Mouse (Mus musculus): ENCODE results near the gene Sirt1. TPM values are rescaled to one million over a fixed set of nuclear protein-coding genes. Genes with fewer than 3 reads are reported as not detected.

The Sirt1 gene
- polyA plus RNA-seq (2015; fragmentation: Nextera tagmentation; extraction: Ambion mirVana) = 4.1 and 5.4 TPM in 2 replicates

DNA sequence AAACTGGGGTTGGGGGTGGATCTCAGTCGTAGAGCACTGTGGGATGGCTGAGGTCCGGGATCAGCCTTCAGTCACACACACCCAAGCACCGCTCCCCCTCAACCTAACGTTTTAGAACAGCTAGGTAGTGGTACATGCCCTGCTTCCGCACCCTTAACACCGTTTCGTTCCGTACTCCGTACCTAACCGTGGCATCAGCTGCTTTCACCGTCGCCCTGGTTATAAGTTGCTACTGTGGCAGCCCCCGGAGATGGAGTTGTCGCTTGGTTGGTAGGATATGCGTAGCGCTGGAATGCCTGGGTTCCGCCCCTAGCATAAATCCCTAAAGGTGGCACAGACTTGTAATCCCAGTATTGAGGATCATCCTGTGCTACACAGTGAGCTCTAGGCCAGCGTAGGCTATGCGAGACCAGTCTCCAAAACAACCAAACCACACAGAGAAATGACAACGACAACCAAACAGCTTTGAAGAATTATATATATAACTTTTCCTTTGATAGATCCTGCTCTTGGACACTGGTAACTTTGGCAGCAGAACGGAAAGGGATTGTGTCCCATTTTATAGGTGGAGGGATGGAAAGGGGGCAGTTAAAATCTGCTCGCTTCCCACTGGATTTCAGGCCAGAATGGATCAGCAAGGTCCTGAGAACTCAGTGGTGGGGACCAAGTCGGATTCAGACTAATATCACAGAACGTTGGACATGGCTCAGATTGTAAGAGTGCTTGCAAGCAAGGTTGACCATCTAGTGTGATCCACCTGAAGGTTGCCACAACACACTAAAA, at the start of gene Sirt1:
Gene Sirt1 (minus strand): TSS at position 207 of the 783 bp plus-strand sequence.
- Histone ChIP-seq H3K4me3 (ENCODE audit: low read length) (peak within 1 kb of the TSS; percentile 61), H3K9me3 (ENCODE audit: low read length) (no peaks in the 10 kb centered on the region), H3K27ac (ENCODE audit: low read length) (peak within 1 kb of the TSS; percentile 63), H3K36me3 (ENCODE audit: insufficient read depth, low read length) (no peaks in the 10 kb centered on the region), H3K4me2 (replicated peaks; ENCODE audit: low read depth, low read length) (peak within 1 kb of the TSS; percentile 90), H3K4me1 (ENCODE audit: insufficient read depth, low read length) (no peaks in the 10 kb centered on the region), H3K9ac (replicated peaks; ENCODE audit: low read length) (peak within 1 kb of the TSS; percentile 75), H3K27me3 (ENCODE audit: insufficient read depth, low read length) (no peaks in the 10 kb centered on the region)
- 5% methylated on average over 24 of the region's 24 CpGs for WGBS
- ATAC-seq (ENCODE audit: low FRiP score, low TSS enrichment) = 0 out of 2 replicates have a peak, but pooled peaks have one; percentile 6

DNA sequence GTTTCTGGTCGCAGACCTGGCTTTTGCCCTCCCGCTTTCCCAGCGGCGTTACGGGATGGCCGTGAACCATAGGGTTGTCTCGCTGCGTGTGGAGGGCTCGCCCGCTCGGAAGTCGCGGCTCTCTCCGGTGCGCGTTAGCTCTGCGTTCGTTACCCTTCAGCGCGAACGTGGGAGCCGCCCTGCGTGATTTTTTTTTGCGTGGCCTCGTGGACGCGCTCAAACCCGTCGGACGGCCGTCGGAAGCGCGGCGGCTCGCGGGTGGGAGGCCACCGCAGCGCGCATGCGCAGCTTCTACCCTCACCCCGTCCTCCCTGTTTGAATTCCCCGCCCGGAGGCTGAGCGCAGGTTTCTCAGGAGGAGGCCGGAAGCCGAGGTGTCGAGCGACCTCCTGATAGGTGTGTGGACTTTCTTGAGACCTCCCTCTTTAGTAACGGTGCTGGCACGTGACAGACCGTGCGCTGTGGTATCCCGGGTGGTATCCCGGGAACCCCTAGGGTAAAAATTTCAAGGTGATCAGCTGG, 48.3 kb upstream of the Sirt1 start, which contains the start of gene Ctnna3:
Gene Ctnna3 (plus strand): TSS at position 314 of the 521 bp plus-strand sequence.
- Histone ChIP-seq H3K9ac (replicated peaks; ENCODE audit: low read length) (peak within 1 kb of the TSS; percentile 88), H3K9me3 (ENCODE audit: low read length) (no peaks in the 10 kb centered on the region), H3K27ac (ENCODE audit: low read length) (peak within 1 kb of the TSS; percentile 83), H3K4me1 (ENCODE audit: insufficient read depth, low read length) (no peaks in the 10 kb centered on the region; the same call in 1 of the 2 replicates), H3K4me3 (ENCODE audit: low read length) (peak within 1 kb of the TSS; percentile 81), H3K4me2 (replicated peaks; ENCODE audit: low read depth, low read length) (peak within 1 kb of the TSS; percentile 83), H3K36me3 (ENCODE audit: insufficient read depth, low read length) (no peaks in the 10 kb centered on the region), H3K27me3 (ENCODE audit: insufficient read depth, low read length) (no peaks in the 10 kb centered on the region)
- ATAC-seq (ENCODE audit: low FRiP score, low TSS enrichment) = peak; percentile 97
- 0% methylated on average over 55 of the region's 55 CpGs for WGBS

- peak overlapping the region; percentile 83 for H3K4me2 ChIP-seq (replicated peaks; ENCODE audit: low read depth, low read length)
- H3K4me1 ChIP-seq (ENCODE audit: insufficient read depth, low read length) = no peaks in the 10 kb centered on the region; the same call in 1 of the 2 replicates
- no peaks in the 10 kb centered on the region for H3K27me3 ChIP-seq (ENCODE audit: insufficient read depth, low read length)
- H3K9me3 ChIP-seq (ENCODE audit: low read length) = no peaks in the 10 kb centered on the region
- no peaks in the 10 kb centered on the region for H3K36me3 ChIP-seq (ENCODE audit: insufficient read depth, low read length)
- H3K4me3 ChIP-seq (ENCODE audit: low read length) = peak overlapping the region; percentile 81
- ATAC-seq (ENCODE audit: low FRiP score, low TSS enrichment) = peak; percentile 92
- peak overlapping the region; percentile 88 for H3K9ac ChIP-seq (replicated peaks; ENCODE audit: low read length)
- under 1% methylated on average over 34 of the region's 34 CpGs for WGBS
- H3K27ac ChIP-seq (ENCODE audit: low read length) = peak overlapping the region; percentile 83
These were observed 47.9 kb upstream of the Sirt1 start for GRCm38 (mm10) chr10:63429380-63429779.

DNA sequence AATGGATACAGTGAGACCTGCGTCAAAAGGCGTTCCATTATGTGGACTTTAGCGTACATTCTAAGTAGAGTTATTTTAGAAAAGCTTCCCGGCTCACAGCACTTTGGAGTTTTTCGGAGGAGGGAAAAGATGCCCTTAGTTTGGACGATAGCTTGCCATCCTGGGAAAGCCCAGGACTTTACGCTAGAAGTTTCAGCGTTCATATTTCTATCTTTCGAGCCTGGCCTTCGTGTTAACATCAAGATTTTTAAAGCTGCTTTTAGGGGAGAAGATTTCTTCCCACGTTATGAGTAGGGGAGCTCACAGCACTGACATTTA, 47.5 kb upstream of the Sirt1 start:
- no peaks in the 10 kb centered on the region for H3K27me3 ChIP-seq (ENCODE audit: insufficient read depth, low read length)
- no peaks in the 10 kb centered on the region for H3K9me3 ChIP-seq (ENCODE audit: low read length)
- no peaks in the 10 kb centered on the region for H3K36me3 ChIP-seq (ENCODE audit: insufficient read depth, low read length)
- H3K9ac ChIP-seq (replicated peaks; ENCODE audit: low read length) = peak overlapping the region; percentile 66
- WGBS = 0% methylated on average over 11 of the region's 11 CpGs
- H3K4me2 ChIP-seq (replicated peaks; ENCODE audit: low read depth, low read length) = peak overlapping the region; percentile 83
- no peak for ATAC-seq (ENCODE audit: low FRiP score, low TSS enrichment)
- H3K27ac ChIP-seq (ENCODE audit: low read length) = peak overlapping the region; percentile 39; the same call in 1 of the 2 replicates
- peak overlapping the region; percentile 81 for H3K4me3 ChIP-seq (ENCODE audit: low read length)
- H3K4me1 ChIP-seq (ENCODE audit: insufficient read depth, low read length) = no peaks in the 10 kb centered on the region; the same call in 1 of the 2 replicates

GRCm38 (mm10) chr10:63428243-63429022, 46.9 kb upstream of the Sirt1 start:
- no peaks in the 10 kb centered on the region for H3K27me3 ChIP-seq (ENCODE audit: insufficient read depth, low read length)
- peak overlapping the region; percentile 81 for H3K4me3 ChIP-seq (ENCODE audit: low read length)
- peak overlapping the region; percentile 39; the same call in 1 of the 2 replicates for H3K27ac ChIP-seq (ENCODE audit: low read length)
- no peaks in the 10 kb centered on the region for H3K9me3 ChIP-seq (ENCODE audit: low read length)
- peak overlapping the region; percentile 83 for H3K4me2 ChIP-seq (replicated peaks; ENCODE audit: low read depth, low read length)
- ATAC-seq (ENCODE audit: low FRiP score, low TSS enrichment) = no peak
- no peaks in the 10 kb centered on the region; the same call in 1 of the 2 replicates for H3K4me1 ChIP-seq (ENCODE audit: insufficient read depth, low read length)
- WGBS = 21% methylated on average over 19 of the region's 19 CpGs
- no peaks in the 10 kb centered on the region for H3K36me3 ChIP-seq (ENCODE audit: insufficient read depth, low read length)
- peak overlapping the region; percentile 66 for H3K9ac ChIP-seq (replicated peaks; ENCODE audit: low read length)

- Histone ChIP-seq H3K4me2 (replicated peaks; ENCODE audit: low read depth, low read length) (no peak overlapping the region), H3K27ac (ENCODE audit: low read length) (no peak overlapping the region), H3K4me3 (ENCODE audit: low read length) (no peak overlapping the region), H3K36me3 (ENCODE audit: insufficient read depth, low read length) (no peaks in the 10 kb centered on the region), H3K27me3 (ENCODE audit: insufficient read depth, low read length) (no peaks in the 10 kb centered on the region), H3K9me3 (ENCODE audit: low read length) (no peaks in the 10 kb centered on the region), H3K9ac (replicated peaks; ENCODE audit: low read length) (no peak overlapping the region), H3K4me1 (ENCODE audit: insufficient read depth, low read length) (no peaks in the 10 kb centered on the region; the same call in 1 of the 2 replicates)
- ATAC-seq (ENCODE audit: low FRiP score, low TSS enrichment) = no peak
- WGBS = 74% methylated on average over 8 of the region's 8 CpGs
These were observed 45.6 kb upstream of the Sirt1 start for GRCm38 (mm10) chr10:63427146-63427545.

DNA sequence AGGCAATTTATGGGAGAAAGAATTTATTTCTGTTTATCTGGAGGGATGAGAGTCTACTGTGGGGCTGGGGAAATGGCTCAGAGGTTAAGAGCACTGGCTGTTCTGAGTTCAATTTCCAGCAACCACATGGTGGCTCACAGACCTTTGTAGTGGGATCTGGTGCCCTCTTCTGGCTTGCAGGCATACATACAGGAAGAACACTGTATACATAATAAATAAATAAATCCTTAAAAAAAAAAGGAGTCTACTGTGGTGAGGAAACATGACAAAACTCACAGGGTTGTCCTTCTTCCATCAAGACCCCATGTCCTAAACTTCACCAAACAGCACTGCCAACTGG, 42.9 kb upstream of the Sirt1 start:
- H3K27me3 ChIP-seq (ENCODE audit: insufficient read depth, low read length) = no peaks in the 10 kb centered on the region
- H3K36me3 ChIP-seq (ENCODE audit: insufficient read depth, low read length) = no peaks in the 10 kb centered on the region
- H3K9ac ChIP-seq (replicated peaks; ENCODE audit: low read length) = no peak overlapping the region
- H3K27ac ChIP-seq (ENCODE audit: low read length) = no peak overlapping the region
- H3K9me3 ChIP-seq (ENCODE audit: low read length) = no peaks in the 10 kb centered on the region
- no peak overlapping the region for H3K4me2 ChIP-seq (replicated peaks; ENCODE audit: low read depth, low read length)
- ATAC-seq (ENCODE audit: low FRiP score, low TSS enrichment) = no peak
- no peaks in the 10 kb centered on the region; the same call in 1 of the 2 replicates for H3K4me1 ChIP-seq (ENCODE audit: insufficient read depth, low read length)
- no peak overlapping the region for H3K4me3 ChIP-seq (ENCODE audit: low read length)

GRCm38 (mm10) chr10:63423591-63424474, 42.3 kb upstream of the Sirt1 start:
- H3K27me3 ChIP-seq (ENCODE audit: insufficient read depth, low read length) = no peaks in the 10 kb centered on the region
- WGBS = 93% methylated on average over 9 of the region's 9 CpGs
- no peak overlapping the region for H3K4me2 ChIP-seq (replicated peaks; ENCODE audit: low read depth, low read length)

GRCm38 (mm10) chr10:63422736-63422992, 41.2 kb upstream of the Sirt1 start:
- H3K9ac ChIP-seq (replicated peaks; ENCODE audit: low read length) = no peak overlapping the region
- H3K9me3 ChIP-seq (ENCODE audit: low read length) = no peaks in the 10 kb centered on the region
- H3K4me3 ChIP-seq (ENCODE audit: low read length) = no peak overlapping the region
- H3K27ac ChIP-seq (ENCODE audit: low read length) = no peak overlapping the region
- no peaks in the 10 kb centered on the region for H3K4me1 ChIP-seq (ENCODE audit: insufficient read depth, low read length)
- WGBS = 89% methylated on average over 5 of the region's 5 CpGs
- H3K27me3 ChIP-seq (ENCODE audit: insufficient read depth, low read length) = no peaks in the 10 kb centered on the region
- no peak for ATAC-seq (ENCODE audit: low FRiP score, low TSS enrichment)
- no peak overlapping the region for H3K4me2 ChIP-seq (replicated peaks; ENCODE audit: low read depth, low read length)
- no peaks in the 10 kb centered on the region for H3K36me3 ChIP-seq (ENCODE audit: insufficient read depth, low read length)

More at GRCm38 (mm10) chr10:63423591-63424474, 42.3 kb upstream of the Sirt1 start:
- Histone ChIP-seq H3K36me3 (ENCODE audit: insufficient read depth, low read length) (no peaks in the 10 kb centered on the region), H3K4me3 (ENCODE audit: low read length) (no peak overlapping the region), H3K9me3 (ENCODE audit: low read length) (no peaks in the 10 kb centered on the region), H3K9ac (replicated peaks; ENCODE audit: low read length) (no peak overlapping the region), H3K4me1 (ENCODE audit: insufficient read depth, low read length) (no peaks in the 10 kb centered on the region; the same call in 1 of the 2 replicates), H3K27ac (ENCODE audit: low read length) (no peak overlapping the region)
- no peak for ATAC-seq (ENCODE audit: low FRiP score, low TSS enrichment)
